Mouse (Mus musculus): Measurements from ENCODE around the gene Stk11ip. TPM values are rescaled to one million over a fixed set of nuclear protein-coding genes. Genes with fewer than 3 reads are reported as not detected.

Gene Stk11ip
- 1.5 TPM for polyA plus RNA-seq (2014; fragmentation: Illumina TruSeq; extraction: RNeasy Lipid Tissue Mini Kit (QIAGEN cat#74804); ENCODE audit: low read depth, low replicate concordance)

DNA sequence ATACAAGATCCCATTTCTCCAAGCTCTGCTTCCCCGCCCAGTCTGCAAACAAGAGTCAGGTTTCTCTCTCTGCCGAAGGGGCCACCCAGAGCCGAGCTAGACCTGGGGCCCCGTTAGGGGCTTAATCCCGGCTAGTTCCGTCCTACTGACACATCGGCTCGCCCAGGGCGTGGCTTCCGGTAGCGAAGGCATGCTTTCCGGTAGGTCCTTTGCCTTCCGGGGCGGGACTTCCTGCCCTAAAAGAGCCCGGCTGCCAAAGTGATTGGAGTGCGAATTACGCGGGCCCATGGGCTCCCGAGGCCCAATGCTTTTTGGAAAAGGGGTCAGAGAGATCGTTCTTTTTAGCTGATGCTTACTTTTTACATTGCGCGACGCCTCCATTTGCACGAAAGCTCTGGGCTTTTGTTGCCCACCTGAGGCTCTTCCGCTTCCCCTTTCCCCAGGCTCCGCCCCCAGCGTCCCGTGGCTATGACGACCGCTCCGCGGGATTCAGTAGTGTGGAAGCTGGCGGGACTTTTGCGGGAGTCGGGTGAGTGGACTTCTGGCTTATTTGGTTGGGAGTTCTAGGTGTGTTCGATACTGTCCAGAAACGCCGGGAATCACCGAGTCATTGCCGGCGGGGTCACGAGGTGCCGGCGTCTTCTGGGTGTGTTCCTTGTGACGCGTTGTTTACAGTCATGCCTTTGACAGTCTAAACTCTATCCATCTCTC lies at the start of gene Stk11ip:
Stk11ip (plus strand) TSS at position 209 of the 711 bp plus-strand sequence.

DNA sequence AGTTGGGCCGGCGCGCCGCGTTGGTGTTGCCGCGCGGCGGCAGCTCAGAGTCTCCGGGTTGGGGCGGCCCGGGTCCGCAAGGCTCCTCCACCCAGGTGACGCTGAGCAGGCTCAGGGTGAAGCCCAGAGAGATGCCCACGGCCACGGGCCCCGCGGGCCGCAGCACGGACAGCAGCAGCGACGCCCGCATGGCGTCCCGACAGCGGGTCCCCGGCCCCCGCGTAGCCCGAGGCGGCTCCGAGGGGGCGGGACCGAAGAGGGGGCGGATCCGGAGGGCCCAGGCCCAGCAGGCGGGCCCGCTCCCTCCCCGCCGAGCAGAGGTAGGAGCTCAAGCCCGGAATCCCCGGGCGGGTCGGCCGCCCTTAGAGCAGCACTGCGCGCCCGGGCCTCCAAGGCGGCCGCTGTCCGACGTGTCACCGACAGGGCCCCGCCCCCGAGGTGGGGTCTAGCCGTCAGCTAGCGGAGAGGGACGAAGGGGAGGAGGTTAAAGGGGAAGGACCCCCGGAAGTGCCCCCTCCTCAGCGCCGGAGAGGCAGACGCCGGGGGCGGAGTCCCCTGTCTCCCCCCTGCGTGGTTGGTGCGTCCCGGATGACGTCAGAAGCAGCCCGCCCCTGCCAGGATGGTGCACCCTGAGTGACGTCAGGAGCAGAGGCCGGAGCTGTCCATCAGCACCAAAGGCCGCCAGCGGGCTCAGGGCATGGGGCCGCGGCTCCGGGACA lies 42.3 kb upstream of the Stk11ip start, which contains the start of the genes Chpf and Tmem198:
Chpf (minus strand) TSS at position 392 of the 719 bp plus-strand sequence.
Tmem198 (plus strand) TSS at position 617 of the 719 bp plus-strand sequence.

DNA sequence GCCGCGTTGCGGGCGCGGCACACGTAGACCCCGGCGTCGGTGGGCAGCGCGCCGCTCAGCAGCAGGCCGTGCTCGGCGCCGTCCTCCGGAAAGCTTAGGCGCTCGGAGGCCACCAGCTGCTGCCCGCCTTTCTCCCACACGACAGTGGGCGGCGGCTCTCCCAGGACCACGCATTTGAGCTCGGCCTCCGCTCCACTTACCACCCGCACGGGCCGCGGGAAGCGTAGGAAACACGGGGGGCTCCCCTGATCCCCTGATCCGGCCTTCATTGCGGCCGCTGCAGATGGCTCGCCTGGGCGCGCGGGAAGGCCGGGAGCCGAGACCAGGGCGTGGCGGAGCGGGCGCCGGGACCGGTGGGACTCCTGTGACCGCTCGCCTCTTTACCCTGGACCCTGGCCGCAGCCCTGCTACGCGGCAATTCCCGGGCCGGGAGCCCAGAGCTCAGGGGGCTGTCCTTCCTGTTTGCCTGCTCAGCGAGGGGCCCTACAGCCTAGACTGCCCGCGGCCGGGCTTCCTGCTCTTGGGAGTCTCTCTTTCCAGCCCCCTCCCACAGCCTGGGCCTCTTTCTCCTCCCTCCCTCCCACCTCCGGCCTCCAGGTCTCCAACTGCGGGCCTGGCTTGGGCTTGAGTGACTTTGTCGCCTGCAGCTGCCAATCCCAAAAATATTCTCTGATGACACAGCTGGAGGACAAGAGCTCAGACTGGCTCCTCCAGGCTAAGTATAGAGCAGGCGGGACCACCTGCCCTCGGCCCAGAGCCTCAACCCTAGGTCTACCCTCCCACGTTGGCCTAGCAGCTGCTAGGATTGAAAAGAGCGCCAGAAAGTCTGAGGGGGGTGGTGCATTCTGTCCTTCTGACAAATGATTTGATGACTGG lies 15.1 kb upstream of the Stk11ip start, which contains the start of gene Obsl1:
Obsl1 (minus strand) TSS at position 497 of the 876 bp plus-strand sequence.

DNA sequence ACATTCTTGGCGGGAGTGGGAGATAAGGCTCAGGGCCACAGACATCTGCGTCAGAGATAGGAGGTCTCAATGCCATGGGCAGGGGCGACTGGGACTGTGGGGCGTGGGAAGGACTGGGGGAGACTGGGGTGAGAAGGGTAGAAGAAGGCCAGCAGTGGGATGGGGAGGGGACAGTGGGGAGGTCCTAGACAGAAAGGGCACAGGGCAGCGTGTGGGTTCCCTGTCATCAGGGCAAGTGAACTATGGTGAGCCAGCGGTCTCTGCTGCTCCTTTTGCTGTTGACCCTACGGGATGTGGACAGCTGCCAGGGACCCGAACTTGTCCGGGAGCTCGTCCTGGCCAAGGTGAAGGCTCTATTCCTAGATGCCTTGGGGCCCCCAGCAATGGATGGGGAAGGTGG lies 14.3 kb upstream of the Stk11ip start, which contains the start of gene Inha:
Inha (plus strand) TSS at position 72 of the 400 bp plus-strand sequence.

DNA sequence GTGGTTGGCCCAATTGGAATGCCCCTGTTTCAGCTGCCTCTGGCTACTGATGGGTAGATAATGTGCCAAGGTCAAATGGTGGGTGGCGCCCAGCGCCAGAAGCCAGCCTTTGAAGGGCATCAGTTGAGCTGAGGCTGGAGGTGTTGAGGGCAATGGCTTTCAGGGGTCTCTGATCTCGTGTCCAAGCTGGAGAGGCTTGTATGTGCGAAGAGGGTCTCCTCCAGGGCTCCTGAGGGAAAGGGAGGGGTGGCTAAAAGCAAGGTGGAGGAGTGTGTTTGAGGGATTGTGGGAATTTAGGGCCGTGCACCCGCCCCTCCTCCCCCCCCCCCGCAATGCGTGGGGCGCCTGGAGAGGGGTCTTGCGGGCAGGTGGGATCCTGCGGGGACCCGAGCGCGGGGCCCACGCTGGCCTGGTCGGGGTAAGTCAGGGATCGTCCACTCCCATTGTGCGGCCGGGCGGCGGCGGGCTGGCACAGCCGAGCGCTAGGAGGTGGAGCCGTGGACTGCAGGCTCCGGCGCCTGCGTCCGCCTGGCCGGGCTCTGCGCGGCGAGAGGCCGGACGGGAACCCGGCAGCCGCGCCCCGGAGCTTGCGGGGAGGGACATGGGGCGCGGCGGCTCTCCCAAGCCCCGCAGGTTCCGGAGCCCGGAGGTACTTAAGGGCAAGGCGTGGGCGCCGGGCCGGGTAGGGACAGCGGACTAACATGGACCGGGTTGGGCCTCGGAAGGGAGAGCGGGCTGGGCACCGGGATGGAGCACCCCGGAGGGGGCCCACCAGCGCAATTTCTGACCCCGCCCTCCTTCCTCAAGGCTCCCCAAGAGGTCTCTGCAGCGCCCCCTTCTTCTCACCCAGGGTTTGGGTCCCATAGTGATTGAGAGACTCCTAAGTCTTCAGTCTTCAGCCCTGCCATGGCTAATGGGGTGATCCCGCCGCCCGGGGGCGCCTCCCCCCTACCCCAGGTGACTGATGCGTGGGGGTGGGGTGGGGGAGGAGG lies 24.9 kb downstream of the Stk11ip start, which contains the start of gene Slc4a3:
Slc4a3 (plus strand) TSS at position 302 of the 992 bp plus-strand sequence.

Other genes starting within 250 kb of the Stk11ip start
- 76.9 TPM for gene Resp18, start 243.1 kb upstream of the Stk11ip start, polyA plus RNA-seq (2014; fragmentation: Illumina TruSeq; extraction: RNeasy Lipid Tissue Mini Kit (QIAGEN cat#74804); ENCODE audit: low read depth, low replicate concordance)
- 2.2 TPM for gene Dnpep, start 203.5 kb upstream of the Stk11ip start, polyA plus RNA-seq (2014; fragmentation: Illumina TruSeq; extraction: RNeasy Lipid Tissue Mini Kit (QIAGEN cat#74804); ENCODE audit: low read depth, low replicate concordance)
- 1.2 TPM for gene Des, start 161.2 kb upstream of the Stk11ip start, polyA plus RNA-seq (2014; fragmentation: Illumina TruSeq; extraction: RNeasy Lipid Tissue Mini Kit (QIAGEN cat#74804); ENCODE audit: low read depth, low replicate concordance)
- gene Speg, start 146.2 kb upstream of the Stk11ip start, polyA plus RNA-seq (2014; fragmentation: Illumina TruSeq; extraction: RNeasy Lipid Tissue Mini Kit (QIAGEN cat#74804); ENCODE audit: low read depth, low replicate concordance): 1.0 TPM
- 6.8 TPM for gene Gmppa, start 85.6 kb upstream of the Stk11ip start, polyA plus RNA-seq (2014; fragmentation: Illumina TruSeq; extraction: RNeasy Lipid Tissue Mini Kit (QIAGEN cat#74804); ENCODE audit: low read depth, low replicate concordance)
- 0.29 TPM for gene Asic4, start 71.1 kb upstream of the Stk11ip start, polyA plus RNA-seq (2014; fragmentation: Illumina TruSeq; extraction: RNeasy Lipid Tissue Mini Kit (QIAGEN cat#74804); ENCODE audit: low read depth, low replicate concordance)
- 0.41 TPM for gene Chpf, start 42.2 kb upstream of the Stk11ip start, polyA plus RNA-seq (2014; fragmentation: Illumina TruSeq; extraction: RNeasy Lipid Tissue Mini Kit (QIAGEN cat#74804); ENCODE audit: low read depth, low replicate concordance)
- gene Tmem198, start 42.0 kb upstream of the Stk11ip start, polyA plus RNA-seq (2014; fragmentation: Illumina TruSeq; extraction: RNeasy Lipid Tissue Mini Kit (QIAGEN cat#74804); ENCODE audit: low read depth, low replicate concordance): not detected
- gene Obsl1, start 15.1 kb upstream of the Stk11ip start, polyA plus RNA-seq (2014; fragmentation: Illumina TruSeq; extraction: RNeasy Lipid Tissue Mini Kit (QIAGEN cat#74804); ENCODE audit: low read depth, low replicate concordance): 0.93 TPM
- 1.9 TPM for gene Inha, start 14.5 kb upstream of the Stk11ip start, polyA plus RNA-seq (2014; fragmentation: Illumina TruSeq; extraction: RNeasy Lipid Tissue Mini Kit (QIAGEN cat#74804); ENCODE audit: low read depth, low replicate concordance)
- 2.7 TPM for gene Slc4a3, start 24.7 kb downstream of the Stk11ip start, polyA plus RNA-seq (2014; fragmentation: Illumina TruSeq; extraction: RNeasy Lipid Tissue Mini Kit (QIAGEN cat#74804); ENCODE audit: low read depth, low replicate concordance)